Mouse (Mus musculus): ENCODE measurements around the gene Myl6.

Myl6 gene

DNA sequence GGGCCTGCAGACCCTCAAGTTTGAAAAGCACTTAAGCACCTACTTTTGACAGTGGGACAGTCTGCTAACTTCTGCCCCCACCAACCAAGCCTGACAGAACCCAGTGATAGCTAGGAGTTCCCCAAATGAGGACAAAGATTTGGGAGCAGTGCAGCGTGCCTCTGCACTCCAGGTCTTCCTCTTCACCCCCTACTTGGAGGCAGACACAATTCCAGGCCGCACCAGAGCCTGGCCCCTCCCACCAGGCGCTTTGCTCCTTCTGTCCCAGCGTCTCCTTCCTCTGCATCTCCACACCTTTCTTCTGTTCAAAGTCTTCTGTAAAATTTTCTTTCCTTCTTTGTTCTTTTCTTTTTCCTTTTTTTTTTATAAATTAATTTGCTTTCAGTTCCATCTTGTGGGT lies 4.2 kb downstream of the Myl6 start:
- no peak for DNase-seq (ENCODE audit: low read depth, low spot score)

DNA sequence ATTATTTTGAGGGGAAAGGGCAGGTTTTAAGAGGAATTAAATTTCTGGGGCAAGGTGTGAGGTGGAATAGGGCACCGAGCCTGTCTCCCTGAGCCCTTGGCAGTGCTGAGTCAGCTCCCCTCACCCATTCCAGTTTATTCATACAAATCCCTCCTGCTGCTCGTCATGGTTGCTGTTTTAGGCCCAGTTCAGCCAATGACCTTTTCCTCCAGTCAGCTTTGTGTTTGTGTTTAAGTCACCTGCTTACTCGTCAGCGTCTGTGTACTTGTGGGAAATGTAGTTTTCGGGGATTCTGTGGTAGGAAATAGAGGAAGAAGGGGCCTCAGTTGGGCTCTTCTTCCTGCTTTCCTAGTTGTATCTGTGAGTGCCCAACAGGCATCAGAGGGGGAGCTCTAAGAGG lies 4.6 kb downstream of the Myl6 start:
- DNase-seq (ENCODE audit: low read depth, low spot score): no peak

DNA sequence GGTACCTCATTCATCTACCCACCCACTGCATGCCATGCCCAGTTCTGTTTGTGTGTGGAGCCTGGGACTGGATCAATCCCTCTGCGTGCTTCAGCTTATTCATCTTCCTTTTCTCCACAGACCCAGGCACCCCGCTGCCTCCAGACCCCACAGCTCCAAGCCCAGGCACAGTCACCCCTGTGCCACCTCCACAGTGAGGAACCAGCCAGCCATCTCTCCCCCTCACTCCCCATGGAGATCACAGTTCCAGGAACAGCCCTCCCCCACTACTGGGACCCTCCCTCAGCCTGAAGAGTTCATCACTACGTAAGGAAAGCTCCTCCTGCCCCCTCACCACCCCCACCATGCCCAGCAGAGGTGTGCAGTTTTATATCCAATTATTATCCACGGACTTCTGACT lies 5.2 kb downstream of the Myl6 start:
- DNase-seq (ENCODE audit: low read depth, low spot score): no peak

DNA sequence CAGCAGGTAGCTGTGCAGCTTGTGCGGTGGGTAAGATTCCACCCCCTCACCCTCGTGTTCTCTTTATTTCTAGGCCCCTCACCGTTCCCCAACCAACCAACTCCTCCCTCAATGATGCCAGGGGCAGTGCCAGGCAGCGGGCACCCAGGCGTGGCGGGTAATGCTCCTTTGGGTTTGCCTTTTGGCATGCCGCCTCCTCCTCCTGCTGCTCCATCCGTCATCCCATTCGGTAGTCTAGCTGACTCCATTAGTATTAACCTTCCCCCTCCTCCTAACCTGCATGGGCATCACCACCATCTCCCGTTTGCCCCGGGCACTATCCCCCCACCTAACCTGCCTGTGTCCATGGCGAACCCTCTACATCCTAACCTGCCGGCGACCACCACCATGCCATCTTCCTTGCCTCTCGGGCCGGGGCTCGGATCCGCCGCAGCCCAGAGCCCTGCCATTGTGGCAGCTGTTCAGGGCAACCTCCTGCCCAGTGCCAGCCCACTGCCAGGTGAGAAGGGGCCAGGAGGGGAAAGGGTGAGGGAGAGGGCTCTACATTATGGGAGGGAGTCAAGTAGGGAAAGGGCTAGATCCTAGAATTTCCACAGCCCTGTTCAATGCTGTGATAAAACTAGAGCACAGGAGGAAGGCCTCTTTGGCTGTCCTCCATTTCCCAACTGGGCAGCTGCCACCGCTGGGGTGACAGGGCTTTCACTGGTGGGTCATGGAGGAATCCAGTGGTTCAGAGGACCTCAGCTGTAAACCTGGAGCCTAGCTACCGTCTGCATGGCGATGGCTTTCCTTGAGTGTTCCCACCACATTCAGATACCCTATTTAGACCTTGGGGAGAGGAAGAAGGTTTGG lies 5.9 kb downstream of the Myl6 start:
- no peak for DNase-seq (ENCODE audit: low read depth, low spot score)

DNA sequence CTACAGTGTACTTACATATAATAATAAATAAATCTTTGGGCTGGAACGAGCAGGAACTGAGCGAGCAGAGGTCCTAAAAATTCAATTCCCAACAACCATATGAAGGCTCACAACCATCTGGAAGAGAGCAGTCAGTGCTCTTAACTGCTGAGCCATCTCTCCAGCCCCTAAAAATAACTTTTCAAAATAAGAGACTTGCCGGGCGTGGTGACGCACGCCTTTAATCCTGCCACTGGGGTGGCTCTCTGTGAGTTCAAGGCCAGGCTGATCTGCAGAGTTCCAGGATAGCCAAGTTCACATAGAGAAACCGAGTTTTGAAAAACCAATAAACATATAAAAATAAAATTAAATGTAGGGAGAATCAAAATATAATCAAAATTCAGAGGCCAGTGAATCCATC lies 7.6 kb downstream of the Myl6 start:
- no peak for DNase-seq (ENCODE audit: low read depth, low spot score)

DNA sequence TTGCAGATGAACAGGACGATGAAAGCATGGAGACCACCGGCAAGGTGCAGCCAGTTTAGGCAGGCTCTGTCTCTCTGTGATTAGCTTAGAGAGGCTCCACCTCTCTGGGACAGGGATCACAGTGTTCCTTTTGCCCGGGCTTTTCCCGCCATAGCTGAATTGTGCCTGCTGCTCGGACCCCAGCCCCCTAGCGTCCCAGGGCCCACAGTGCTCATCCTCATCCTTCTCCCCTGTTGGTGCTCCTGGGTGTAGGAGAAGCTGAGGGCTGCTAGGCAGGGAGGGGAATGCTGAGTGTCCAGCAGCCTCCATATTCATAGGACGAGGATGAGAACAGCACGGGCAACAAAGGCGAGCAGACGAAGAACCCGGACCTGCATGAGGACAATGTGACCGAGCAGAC lies 19.6 kb downstream of the Myl6 start:
- DNase-seq (ENCODE audit: low read depth, low spot score): no peak

DNA sequence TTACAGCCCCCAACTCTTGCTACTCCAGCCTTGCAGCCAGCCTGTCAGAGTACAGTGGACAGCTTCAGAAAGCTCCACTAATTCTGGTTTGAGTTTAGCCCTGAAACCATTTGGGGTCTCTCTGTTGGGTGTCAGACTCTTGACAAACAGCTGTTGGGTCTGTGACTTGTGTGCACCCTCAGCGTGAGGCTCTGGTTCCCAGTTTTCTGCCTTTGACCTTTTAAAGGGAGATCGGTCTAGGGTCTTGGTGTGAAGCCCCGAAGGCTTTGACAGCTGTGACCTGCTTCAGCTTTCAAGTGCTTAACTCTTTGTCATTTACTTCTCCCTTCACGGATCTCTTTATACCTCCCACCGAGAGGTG lies 33.7 kb downstream of the Myl6 start:
- no peak for DNase-seq (ENCODE audit: low read depth, low spot score)

DNA sequence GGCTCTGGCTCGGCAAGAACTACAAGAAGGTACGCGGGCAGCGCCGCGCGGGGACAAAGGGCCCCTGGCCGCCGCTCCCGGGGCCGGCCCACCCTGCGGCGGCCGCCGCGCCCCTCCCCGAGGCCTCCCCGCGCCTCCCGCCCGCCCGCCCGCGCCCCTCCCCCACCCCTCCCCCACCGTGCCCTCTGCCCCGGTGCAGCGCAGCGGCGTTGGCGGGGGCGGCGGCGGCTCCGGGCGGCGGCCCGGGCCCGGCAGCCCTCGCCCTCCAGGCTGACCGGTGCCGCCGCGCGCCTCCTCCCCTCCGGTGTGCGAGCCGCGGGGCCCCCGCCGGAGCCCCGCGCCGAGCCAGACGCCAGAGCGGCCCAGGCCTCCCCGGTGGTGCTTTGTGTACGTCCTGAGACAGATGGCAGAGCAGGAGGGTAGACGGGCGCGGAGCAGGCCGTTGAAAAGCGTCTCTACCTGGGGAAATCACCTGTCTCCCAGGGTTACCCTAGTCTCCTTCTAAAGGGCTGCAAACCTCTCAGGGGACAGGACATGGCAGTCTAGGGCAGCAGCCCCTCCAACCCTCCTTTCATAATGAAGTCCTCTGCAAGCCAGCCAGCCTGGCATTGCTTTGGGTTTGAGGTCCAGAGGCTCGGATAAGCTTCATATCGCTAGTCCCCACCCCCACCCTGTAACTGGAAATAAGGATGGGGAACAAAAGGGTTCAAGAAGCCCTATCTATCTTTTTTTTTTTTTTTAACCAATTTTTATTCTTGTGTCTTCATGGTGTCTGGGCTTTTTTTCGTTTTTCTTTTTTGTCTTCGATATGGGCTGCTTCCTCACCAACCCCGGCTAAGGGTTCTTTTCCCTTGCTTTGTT lies 34.3 kb downstream of the Myl6 start:
- peak; percentile 73 for DNase-seq (ENCODE audit: low read depth, low spot score)

DNA sequence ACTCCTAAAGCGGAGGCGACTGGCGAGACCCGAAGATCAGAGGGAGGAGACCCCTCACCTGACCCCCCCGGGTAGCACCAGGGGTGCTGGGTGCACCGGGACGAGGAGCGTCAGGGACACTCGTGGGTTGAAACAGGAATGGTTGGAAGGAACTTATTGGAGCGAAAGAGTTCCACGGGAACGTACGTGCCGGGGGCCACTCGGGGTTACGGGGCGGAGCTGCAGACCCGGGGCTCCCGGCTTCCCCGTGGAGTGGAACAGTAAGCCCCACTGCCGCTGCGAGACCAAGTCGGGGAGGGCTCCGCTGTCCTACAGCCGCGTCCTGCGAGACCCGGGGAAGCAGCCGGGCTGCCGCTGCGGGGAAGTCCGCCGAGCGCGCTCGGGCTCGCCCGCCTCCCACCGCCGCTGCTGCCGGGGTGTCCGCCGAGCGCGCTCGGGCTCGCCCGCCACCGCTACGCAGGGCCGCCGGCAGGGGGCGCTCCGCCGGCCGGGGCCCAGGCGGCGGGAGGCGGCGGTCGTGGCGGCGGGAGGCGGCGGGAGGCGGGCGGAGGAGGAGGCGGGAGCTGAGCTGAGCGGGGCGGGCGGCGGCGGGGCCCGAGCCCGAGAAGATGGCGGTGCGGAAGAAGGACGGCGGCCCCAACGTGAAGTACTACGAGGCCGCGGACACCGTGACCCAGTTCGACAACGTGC lies 35.1 kb downstream of the Myl6 start, which contains the start of gene Smarcc2:
TSS of gene Smarcc2 (plus strand) at position 530 of the 690 bp plus-strand sequence.
- DNase-seq (ENCODE audit: low read depth, low spot score): peak; percentile 87

DNA sequence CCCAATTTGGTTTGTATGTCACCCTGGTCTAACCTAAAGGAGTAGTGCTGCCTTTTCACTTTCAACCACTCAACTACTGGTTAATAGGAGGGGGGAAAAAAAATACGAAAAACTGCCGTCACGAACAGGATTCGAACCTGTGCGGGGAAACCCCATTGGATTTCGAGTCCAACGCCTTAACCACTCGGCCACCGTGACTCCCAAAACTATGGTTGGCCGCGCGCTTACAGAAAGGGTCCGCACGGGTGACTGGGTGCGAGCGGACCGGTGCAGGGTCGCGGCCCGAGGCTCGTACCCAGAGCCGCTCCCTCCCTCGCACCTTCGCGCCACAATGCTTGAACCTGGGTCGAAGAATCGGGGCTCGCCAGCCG lies 35.6 kb downstream of the Myl6 start:
- DNase-seq (ENCODE audit: low read depth, low spot score): no peak

DNA sequence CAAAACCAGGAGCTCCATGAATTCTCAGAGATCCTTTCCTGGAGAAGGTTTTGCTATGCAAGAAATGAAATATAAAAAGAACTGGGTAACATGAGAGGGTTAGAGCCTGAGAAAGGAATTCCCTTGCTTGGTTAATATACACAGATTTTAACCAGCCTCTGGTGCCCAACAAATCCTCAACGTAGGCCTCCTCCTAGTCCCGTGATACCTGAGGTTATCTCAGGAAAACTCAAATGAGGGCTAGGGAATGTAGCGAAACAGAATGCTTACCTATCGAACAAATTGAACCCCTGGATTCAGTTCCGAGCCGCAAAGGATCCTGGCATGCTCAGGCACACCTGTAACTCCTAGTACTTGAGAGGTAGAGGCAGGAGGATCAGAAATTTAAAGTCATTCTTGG lies 36.3 kb downstream of the Myl6 start:
- no peak for DNase-seq (ENCODE audit: low read depth, low spot score)

DNA sequence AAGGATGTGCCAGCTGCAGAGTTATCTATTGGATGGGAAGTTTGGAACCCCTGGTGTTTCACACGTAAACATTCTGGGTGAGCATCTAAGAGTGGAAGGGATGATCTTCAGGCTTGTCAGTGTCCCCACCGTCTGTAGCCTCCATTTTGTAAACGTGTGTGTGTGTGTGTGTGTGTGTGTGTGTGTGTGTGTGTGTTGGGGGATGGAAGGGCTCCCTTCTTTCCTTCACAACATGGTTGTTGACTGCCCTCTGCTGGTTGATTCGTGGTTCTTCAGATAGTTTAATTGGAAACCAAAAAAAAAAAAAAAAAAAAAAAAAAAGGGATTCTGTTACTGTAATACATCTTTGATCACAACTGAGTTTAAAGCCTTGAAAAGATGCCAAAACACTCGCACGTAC lies 38.7 kb downstream of the Myl6 start:
- peak; percentile 84 for DNase-seq (ENCODE audit: low read depth, low spot score)

DNA sequence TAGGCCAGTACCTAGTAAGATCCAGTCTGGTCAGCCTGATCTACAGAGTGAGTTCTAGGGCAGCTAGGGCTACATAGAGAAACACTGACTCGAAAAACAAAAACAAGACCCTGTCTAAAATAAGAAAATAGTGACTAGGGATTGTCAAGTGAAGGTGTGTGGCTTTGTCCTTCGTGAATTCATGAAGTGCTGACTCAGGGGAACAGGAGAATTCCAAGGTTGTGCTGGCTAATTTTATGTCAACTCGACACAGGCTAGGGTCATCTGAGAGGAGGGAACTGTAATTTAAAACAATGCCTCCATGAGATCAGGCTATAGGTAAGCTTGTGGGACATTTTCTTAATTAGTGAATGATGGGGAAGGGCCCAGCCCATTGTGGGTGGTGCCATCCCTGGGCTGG lies 39.5 kb downstream of the Myl6 start:
- DNase-seq (ENCODE audit: low read depth, low spot score): no peak

DNA sequence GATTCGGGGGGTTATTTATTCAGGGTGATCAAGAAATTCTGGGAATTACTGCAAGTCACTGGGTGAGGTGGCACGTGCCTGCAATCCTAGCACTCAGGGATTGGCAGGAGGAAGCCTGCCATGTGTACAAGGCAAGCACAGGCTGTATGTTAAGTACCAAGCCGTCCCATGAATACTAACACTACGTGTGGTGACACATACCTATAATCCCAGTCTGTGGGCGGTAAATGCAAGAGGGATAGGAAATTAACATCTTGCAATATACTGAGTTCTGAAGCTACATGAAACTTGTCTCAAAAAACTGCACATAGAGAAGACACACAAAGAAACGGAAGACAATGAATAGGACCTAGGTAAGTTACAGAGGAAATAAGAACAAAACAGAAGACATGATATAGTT lies 42.9 kb downstream of the Myl6 start:
- no peak for DNase-seq (ENCODE audit: low read depth, low spot score)

DNA sequence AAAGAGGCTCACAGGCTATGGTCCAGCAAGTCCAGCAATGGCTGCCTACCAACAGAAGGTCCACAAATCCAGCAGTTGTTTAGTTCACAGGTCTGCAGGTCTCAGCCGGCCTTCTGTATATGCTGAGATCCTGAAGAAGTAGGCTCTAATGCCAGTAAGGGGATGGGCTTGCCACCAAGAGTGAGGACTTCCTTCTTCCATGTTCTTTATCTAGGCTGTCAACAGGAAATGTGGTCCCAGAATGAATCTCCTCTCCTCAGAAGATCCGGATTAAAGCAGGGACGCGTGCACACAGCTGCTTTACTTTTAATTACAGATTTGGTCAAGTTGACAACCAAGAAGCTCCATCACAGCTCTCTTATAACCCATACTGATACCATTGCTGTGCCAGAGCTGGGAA lies 48.5 kb downstream of the Myl6 start:
- DNase-seq (ENCODE audit: low read depth, low spot score): no peak

DNA sequence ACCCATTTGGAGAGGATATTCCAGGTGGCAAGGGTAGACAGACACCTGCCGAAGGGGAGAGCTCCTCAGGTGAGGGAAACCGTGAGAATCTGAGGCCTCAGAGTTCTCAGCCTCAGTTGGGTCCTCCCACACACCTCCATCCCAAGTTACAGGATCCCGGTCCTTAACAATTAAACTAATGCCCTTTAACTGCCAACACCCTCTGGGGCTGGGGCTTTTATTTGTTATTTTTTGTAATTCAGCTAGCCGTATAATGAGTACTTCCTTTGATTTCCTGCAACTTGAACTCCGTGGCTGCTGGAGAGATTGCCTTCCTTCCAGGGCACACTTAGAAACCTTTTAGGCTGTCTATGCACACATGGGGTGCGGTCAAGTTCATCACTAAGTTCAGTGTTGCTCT lies 49.6 kb downstream of the Myl6 start:
- no peak for DNase-seq (ENCODE audit: low read depth, low spot score)

DNA sequence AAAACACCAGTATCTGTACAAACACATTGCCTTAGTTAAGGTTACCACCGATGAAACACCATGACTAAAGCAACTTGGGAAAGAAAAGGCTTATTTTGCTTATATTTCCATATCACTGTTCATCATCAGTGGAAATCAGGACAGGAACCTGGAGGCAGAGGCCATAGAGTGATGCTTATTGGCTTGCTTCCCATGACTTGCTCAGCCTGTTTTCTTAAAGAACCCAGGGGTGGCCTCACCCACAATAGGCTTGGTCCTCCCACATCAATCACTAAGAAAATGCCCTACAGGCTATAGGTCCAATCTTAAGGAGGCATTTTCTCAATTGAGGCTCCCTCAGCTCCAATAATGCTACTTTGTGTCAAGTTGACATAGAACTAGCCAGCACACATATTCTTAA lies 51.2 kb downstream of the Myl6 start:
- DNase-seq (ENCODE audit: low read depth, low spot score): no peak

DNA sequence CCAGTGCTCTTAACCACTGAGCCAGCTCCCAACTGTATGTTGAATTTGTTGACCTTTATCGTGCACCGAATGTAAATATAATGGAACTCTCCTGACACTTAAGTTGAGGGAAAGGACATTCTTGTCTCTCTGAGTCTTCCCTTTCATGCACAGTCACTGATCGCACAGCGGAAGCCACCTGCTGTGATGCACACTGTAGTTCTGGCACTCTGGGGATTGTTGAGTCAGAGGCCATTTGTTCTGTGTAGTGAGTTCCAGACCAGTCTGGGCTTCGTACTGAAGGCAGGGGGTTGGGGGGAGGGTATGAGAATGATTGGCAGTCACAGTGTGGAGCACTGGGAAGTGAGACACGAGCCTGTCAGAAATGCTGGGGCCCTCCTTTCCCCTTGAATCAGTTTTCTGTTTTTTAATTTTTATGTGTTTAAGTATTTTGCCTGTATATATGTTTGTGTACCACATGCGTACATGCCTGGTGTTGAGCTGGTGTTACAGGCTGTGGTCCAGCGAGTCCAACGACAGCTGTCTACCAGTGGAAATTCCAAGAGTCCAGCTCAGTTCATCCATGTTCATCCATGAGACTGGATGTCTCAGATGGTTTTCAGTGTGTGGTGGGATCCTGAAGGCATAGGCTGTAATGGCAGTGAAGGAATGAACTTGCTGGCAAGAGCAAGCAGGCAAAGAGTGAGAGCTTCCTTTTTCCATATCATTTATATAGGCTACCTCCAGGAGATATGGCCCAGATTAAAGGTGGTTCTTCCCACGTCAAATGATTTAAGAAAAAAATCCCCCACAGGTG lies 52.4 kb downstream of the Myl6 start:
- DNase-seq (ENCODE audit: low read depth, low spot score): peak; percentile 48
